Mouse (Mus musculus): Measurements from ENCODE around the gene Foxp1.

The Foxp1 gene

DNA sequence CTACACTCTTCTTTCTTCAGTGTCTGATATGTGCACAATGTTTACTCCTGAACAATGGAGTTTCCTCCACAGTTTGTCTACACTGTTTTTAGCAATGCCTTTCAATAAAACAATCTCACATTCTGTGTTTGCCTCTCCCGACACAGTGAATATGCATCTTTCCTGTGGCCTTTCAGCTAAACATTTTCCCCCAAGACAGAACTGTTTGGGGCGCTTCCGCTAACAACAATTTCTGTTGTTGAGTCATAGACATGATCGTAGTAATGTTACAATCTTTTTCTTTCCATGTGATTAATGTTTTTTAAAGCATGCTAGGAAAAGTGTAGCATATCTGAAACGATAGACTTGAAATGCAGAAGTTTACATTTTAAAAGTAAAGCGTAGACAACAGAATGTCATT lies 194.4 kb downstream of the Foxp1 start:
- no peak for DNase-seq (ENCODE audit: low spot score)

DNA sequence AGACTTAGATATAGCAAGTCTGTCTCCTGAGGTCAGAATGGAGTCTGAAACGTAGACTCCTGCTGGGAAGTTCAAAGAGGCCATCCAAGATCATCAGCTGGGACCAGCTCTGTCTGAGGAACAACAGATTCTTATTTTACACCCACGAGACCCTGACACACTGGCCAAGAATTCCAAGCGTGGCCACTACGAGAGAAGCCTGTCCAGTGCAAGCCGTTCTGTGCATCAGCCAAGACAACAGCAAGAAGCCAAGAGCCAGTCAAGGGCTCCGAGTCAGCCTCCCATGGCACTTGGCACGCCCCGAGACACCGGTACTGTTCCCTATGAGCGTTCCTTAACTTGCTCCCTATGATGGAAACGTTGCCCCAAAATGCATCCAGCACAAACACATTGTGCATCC lies 194.8 kb downstream of the Foxp1 start:
- peak; percentile 32 for DNase-seq (ENCODE audit: low spot score)

DNA sequence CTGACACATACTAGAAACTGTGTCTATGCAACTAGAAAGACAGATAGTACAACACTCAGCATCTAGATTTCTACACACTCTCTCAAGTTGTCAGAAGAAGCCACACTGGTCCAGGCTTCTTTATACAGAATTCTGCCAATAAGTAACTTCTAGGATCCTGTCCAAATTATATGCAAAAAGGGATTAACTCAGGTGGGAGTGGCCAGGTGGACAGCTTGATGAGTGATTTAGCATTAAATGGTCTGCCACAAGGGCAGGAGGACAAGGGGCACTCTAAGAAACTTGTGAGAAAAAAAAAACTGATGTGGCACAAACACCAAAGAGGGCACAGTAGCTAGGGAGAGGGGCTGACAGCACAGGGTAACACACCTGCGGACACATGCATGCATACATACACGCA lies 196.6 kb downstream of the Foxp1 start:
- DNase-seq (ENCODE audit: low spot score) = no peak

DNA sequence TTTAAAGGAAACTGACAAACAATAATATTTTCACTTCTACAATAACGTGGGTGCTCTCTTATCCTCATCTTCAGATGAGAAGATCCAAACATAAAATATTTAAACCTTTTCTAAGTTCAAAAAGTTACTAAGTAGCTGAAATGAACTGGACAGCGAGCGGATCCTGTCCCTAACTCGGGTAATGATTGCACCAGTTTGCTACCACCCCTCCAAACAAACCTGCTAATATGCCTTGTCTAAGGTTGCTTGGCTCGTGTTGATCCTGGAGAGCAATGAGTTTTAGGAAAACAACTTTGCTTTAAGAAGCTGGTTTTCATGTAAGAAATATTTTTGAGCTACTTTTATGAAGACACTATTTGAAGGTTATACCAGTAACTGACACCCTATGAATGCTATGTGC lies 197.1 kb downstream of the Foxp1 start:
- no peak for DNase-seq (ENCODE audit: low spot score)

DNA sequence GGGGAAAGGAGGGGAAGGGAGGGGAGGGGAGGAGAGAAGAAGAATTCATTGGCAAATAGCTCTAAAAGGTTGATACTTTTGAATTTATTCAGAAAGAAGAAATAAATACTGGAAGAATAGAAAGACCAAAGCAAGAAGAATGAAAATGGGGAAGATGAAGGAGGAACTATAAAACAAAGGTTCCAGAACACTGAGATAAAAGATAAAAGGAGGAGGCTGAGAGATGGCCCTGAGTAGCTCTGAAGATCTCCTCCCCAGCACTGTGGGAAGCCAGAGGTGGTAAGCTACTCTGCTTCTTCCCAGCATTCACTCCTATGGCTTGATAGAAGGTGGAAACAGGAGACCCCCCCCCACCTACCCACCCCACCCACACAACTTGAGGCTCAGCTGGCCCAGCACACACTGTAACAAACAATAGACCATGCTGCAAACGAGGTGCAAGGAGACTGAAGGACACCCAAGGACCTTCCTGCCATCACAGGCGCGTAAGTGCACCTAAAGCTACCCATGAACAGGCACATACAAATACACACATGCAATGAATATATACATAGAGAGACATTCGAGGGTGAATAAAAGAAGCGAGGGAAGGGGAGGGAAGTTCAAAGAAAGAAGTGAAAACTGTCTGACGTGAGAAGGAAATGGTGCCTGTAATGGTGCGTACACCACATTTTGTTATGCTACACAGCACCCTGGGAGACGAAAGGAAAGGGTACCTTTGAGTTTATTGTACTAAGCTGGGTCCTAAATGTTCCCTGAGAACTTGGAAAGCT lies 200.2 kb downstream of the Foxp1 start:
- no peak for DNase-seq (ENCODE audit: low spot score)

DNA sequence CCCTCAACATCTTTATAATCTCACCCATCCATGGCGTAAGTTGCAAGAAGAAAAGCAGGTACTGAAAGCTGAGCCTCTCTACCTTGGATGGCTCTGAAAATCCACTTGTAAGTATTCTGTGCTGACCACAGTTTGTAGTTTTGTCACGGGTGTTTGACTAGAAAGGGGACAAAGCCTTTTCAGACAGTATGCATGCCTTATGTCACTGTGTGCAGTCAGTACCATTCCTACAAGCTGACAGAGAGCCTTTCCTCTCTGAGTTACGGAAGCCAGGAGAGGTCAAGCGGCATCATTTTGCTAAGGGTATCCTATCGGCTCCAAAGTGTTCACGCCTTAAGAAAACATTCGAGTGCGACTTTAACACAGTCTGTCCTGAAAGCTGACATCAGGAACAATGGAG lies 202.1 kb downstream of the Foxp1 start:
- no peak for DNase-seq (ENCODE audit: low spot score)

DNA sequence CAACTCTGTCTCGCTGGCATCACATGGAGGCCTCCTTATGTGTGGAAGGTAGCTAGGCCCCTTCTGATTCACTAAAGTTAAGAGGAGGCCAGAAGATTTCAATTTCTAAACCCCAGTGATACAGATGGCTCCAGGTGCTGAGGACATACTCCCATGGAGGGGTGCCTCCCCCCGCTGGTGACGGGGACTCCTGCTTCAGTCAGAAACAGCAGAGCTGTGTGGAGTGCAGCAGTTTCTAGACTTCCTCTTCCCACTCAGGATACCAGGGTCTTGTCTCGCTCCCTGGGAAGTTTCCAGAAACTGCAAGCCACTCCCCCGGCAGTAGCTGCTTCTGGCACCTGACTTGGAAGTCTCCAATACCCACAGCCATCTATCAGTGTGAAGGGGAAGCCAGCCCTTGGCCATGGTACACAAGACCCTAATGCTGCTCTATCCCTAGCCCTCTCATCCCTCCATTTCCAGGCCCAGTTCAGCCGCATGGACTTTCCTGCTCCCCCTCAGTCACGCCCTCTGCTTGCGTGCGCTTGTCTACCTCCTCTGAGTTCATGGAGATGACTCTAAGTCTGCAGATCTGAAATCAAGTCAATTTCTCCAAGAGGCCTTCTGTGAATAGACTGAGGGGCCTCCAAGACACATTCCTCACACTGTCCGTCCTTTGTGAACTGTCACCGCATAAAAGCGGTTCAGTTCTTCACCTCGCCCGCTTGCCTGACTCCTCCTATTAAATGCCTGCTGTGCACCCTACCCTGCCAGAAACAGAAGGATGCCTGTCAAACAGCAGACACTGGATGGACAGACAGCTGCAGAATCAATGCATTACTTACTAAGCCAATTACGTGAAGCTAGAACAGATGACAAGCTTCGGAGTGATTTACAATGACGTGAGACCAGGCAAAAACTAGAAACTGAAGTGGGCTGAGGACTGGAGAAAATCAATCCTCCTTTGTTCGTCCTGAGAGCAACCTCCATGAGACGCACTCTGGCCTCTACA lies 202.8 kb downstream of the Foxp1 start:
- DNase-seq (ENCODE audit: low spot score) = no peak

DNA sequence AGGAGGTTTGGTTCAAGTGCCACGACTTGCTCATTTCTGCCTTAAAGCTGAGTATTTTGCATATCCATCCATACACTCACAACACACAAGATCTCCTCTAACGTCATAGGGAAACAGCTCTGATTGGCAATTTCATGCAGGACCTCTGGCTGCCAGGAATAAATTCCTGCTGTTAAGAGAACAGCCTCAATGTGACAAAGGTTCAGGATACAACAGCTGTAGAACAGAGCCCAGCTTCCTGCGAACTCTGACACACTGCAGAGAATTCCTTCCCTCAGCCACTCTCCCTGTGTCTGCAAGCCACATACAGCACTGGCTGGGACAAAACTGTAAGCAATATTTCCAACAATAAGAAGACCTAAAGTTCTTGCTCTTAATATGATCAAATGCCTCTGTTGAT lies 207.8 kb downstream of the Foxp1 start:
- DNase-seq (ENCODE audit: low spot score) = no peak

DNA sequence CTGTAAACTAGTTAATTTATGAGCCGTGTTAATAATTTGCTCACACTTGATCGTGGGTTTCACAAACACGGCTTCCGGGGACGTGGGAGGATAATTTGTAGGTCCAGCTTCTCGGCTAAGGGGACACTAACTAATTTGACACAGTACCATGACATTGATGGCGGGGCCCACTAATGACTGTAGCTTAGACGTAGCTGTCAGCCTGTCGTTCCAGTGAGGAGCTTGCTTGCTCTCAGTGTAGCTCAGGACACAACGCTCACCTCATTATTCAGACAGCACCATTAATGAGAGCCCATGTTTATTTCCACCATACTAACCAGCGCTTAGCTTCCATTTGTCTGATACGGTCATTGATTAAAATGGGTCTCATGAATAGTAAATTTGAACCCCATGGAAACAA lies 212.0 kb downstream of the Foxp1 start:
- DNase-seq (ENCODE audit: low spot score) = no peak

DNA sequence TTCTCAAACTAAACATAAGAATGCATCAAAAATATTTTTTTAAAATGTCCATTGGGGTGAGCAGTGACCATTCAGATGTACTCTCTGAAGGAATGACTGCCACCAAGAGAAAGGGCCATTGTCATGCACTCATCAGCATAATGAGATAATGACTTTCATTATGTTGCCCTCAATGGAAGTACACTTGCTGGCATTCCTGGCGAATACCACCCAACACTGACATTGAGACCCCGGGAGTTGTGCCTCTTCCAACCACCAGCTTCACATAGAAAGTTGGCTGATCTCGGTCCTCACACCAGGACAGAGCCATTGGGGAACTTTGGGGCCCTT lies 212.4 kb downstream of the Foxp1 start:
- DNase-seq (ENCODE audit: low spot score) = no peak

DNA sequence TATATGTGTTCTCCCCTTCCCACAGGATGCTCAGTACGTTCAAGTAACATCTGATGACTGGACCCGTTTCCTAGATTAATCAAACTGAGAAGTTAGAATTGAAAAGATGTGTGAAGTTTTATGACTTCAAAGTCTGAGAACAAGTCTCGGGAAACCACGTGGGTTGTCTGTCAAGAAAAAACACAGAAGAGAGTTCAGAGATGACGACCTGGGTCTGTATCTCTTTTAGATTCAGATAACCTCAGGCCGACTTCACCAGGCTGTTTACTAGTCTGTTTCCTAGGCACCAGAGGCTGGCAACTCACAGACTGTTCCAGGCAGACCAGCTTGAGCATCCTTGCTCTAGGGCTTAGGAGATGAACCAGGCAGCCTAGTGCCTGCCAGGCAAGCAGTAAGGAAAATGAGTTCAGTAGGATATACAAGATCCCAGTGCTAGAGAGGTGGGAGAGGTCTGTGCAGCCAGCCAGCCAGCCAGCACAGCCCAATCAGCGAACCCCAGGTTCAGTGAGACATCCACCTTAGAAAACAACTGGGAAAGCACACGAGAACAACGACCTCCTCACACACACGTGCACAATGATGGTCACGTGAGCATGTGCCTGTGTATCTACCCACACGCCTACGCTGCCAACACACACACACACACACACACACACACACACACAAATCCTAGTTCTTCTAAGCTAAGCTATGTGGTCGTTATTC lies 212.9 kb downstream of the Foxp1 start:
- no peak for DNase-seq (ENCODE audit: low spot score)

DNA sequence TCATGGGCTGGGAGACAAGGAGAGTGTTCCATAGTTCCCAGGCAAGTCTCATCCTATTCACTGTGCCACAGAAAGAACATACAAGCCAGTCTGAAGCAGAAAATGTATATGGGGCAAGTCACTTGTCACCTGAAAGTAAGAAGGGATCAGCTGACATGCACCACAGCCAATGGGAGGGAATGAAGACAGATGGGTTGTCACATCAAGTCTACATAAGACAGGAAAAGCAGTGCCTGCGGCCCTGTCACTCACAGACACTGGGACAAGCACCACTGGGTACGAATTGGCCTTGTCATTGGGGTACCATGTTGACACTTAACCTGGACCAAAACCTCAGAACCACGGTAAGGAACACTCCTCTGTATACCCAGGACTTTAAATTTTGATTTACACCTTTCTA lies 216.8 kb downstream of the Foxp1 start:
- DNase-seq (ENCODE audit: low spot score) = no peak

DNA sequence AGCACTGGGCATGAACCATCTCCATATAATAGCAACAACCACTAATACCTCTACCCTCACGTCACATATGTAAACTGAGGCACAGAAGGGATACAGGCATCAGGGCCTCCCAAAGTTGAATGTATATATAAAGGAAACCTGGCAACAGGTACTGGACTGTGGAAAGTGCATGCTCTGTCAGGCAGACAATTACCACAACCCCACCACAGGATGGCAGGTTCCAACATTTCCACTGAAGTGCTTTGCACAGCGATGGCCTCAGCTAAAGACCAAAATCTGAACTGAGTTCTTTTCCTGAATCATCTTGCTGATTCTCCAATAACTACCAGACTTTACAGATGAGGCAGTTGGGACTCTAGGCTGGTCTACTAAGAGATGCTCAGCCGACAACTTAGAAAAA lies 217.3 kb downstream of the Foxp1 start:
- DNase-seq (ENCODE audit: low spot score) = no peak

DNA sequence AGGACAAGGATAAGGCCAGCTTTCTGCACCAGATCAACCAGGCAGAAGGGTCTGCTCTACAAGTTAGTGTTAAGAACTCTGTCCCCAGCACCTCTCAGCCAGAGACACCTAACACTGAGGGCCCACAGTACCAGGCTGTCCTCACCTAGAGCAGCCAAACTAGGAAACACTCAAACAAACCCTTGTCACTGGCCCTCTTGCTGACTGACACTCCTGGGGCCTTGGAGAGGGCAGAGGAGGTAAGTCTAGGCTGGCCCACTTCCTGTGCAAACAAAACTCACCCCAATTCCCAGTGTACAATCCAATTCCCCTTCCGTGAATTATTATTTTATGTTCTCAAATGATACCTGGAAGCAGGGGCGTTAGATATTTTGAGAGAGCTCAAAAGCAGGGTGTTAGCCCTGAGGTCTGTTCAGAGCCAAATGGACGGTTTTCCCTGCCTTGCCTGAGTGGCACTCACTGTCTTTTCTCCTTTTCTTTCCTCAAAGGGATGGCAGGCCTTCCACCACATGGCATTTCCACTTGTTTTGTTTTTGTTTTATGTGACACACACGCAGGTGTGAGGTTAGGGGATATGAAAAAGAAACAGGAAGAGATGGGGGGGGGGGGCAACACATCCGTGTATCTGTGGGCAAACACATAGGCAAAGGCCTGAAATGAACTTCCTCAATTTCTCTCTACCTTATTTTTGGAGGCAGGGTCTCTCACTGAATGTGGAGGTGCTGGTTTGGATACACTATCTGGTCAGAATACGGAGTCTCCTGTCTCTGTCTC lies 219.7 kb downstream of the Foxp1 start:
- DNase-seq (ENCODE audit: low spot score) = no peak

DNA sequence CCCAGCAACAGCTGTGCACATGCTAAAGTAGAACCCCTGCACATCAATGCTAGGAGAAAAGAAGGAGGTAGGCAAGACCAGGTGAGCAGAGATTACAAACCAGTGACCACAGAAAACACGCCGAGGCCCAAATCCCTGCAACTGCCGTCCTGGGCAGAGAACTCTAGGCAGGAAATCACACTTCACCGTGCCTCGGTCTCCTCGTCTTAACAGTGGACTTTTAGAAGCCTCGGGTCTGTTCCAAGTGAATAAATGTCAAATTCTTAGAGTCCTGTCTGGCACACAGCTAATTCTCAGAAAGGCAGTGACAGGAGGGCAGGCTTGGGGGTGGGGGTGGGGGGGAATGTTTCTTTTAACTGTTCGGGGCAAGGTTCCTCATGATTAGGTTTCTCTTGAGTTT lies 220.6 kb downstream of the Foxp1 start:
- DNase-seq (ENCODE audit: low spot score) = no peak

DNA sequence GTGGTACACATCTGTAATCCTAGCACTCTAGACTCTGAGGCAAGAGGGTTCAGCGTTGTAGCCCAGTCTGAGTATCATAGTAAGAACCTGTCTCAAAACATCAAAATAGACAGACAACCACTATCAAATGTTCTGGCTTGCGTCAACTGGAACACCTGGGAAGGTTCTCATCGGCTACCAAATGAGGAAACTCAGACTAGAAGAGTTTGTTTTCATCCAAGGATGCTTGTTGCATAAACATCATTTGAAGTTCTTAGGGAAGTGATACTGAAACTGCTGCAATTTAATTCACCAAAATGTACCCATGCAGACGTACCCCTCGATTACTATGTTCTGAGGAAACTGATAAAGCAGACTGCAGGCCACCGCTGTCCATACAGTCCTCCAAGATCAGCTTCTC lies 222.3 kb downstream of the Foxp1 start:
- no peak for DNase-seq (ENCODE audit: low spot score)

DNA sequence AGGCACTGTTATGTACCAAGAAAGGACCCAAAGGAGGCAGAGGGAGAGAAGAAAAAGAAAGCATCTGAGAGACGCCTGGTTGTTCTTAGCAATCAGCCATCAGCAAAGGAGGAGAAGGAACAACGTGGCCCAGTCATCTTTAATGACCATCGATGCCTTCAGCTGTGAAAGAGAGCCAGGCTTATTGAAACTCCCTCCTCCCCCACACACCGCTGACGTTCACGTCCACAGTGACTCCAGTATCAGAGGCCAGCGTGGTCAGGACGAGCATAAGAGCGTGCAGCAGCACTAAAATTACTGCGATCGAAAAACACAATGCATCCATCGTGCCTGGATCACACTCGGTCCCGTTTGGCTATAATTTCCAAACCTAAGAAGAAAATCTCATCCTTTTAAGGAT lies 223.3 kb downstream of the Foxp1 start:
- no peak for DNase-seq (ENCODE audit: low spot score)

DNA sequence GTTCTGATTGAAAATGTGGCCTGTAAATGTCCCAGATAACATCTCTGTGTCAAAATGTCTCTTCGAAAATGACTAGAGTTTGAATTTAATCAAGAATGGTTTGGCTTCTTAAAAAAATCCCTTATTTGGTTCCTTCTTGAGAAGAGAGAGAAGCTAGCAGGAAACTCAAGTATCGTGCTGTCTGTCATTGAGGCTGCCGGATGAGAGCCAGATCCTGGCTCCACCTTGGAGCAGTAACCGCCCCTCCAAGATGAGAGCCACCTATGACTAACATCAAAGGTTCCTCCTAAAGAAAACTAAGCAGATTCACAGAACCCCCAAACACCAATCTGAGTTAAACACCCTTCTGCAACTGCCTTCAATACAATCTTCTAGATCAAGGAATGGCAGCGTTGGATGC lies 225.0 kb downstream of the Foxp1 start:
- DNase-seq (ENCODE audit: low spot score) = no peak

DNA sequence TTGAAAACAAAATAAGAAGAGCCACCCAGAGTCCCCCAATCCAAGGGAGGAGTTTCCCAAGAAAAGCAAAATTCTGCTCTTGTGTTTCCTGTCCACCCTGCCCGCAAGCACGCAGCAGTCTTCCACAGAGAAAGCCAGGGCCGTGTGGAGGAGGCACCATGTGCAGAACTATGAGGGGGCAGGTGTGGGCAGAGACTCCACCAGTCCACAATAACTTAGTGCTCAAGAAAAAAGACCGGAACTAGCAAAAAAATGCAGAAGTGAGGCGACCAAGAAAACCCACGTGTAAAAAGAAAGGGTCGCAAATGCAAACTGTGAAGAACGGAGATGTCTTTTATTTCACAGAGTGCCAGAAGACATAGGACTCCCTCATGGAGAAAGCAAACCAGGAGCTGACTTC lies 227.0 kb downstream of the Foxp1 start:
- peak; percentile 19 for DNase-seq (ENCODE audit: low spot score)

DNA sequence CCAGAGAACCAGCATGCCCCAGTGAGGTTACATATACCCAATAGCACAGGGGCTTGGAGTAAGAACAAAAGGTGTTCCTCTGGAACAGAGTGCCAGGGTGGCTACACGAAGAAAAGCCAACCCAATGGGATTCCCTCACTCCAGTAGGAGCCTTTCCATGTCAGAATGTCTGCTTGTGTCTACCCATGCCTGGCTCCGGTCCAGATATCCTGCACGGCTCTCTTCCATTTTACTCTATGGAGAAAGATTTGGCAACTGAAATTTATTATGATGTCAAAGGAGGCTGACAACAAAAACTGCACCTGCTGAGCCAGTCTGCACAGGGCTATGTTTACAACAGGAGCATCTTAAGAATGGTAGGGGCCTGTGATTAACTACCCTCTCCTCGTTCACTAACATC lies 233.3 kb downstream of the Foxp1 start:
- DNase-seq (ENCODE audit: low spot score) = no peak

DNA sequence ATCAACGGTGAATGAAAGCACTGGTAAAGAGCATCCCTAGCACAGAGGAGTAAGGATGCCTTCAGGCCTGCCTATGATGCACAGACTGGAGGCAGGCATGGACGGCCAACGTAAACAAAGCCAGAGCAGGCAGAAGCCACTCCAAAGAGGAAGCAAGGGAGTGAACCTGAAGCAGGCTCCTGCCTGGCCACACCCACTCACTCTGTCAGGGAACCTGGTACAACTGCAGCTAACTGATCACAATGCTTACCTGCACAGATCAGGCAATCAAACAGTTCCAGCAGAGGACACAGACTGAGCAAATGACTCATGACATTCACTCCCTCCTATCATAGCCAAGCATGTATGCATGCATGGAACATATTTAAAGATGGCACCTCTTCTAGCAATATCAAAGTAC lies 237.5 kb downstream of the Foxp1 start:
- no peak for DNase-seq (ENCODE audit: low spot score)

DNA sequence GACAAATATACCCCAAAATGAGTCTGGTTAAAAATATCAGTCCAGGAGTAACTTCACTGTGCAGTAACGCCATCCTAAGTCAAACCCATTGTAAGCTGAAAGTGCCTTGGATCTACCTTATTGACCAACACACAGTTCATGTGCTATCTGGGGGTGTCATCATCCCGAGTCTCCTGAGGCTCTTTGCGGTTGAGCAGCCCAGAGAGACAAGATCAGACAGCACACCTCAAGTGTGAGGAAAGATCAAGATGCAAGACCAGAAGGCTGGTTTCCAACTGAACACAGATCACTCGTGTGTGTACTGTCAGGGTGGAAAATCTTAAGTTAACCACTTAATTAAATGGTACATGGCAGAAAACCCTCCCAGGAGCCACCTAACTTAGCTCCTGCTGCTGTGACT lies 238.5 kb downstream of the Foxp1 start:
- DNase-seq (ENCODE audit: low spot score) = no peak
